ENCODE assay signal across 9 mouse cellular contexts in the genomic region with DNA sequence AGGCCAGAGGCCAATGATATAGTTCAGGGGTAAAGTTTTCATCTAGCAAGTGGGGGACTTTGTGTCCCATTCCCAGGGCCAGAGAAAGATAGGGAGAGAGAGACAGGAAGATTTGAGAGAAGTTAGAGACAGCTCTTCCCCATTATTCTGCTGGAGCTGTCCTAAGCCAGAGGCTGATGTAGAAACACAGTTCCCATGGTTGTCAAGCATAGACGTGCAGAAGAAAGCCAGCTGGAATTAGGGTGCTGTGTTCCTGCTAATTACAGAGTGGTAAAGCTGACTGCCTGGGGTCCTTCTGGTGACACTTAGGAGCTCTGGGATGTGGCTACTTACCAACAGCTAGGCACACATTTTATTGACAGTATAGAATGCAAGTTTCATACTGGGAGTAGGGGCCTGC. TPM values are rescaled to one million over a fixed set of nuclear protein-coding genes. Genes with fewer than 3 reads are reported as not detected.
DNase-seq lines count a peak whose midpoint lies in the region; ATAC-seq and TF ChIP-seq lines count a peak whose summit lies in the region.
"Had no signal": no experiment of that assay in that cellular context is flagged by ENCODE, and none has a peak within 500 bp of the region (broad histone marks: within the 10 kb centered on the region; RNA-seq: fewer than 3 reads in every experiment).

No protein-coding gene starts in this region.

- TF ChIP-seq CTCF in hindbrain, postnatal 0 days (IDR thresholded peaks at IDR 0.05; ENCODE audit: low read depth) = no peak
- TF ChIP-seq CTCF in MEL (IDR thresholded peaks at IDR 0.05 in 2 of 3, conservative IDR thresholded peaks at IDR 0.05 in 1 of 3; ENCODE audit: control insufficient read depth in 1 of 3, insufficient read depth in 1 of 3, low read depth in 2 of 3, low read length in 3 of 3, poor library complexity in 1 of 3, severe bottlenecking in 1 of 3) = no peak

- H3K27ac ChIP-seq in hindbrain, embryonic 12.5 days = 0 out of 2 replicates have a peak overlapping the region, but pooled peaks have one; percentile 9
- H3K27ac ChIP-seq in hindbrain, postnatal 0 days = no peak overlapping the region
- H3K27ac ChIP-seq in MEL (ENCODE audit: control insufficient read depth, low read depth, low read length) = peak overlapping the region; percentile 96
- H3K27ac ChIP-seq in embryonic facial prominence, embryonic 13.5 days = peak overlapping the region; percentile 63
- H3K27ac ChIP-seq in limb, embryonic 12.5 days = peak overlapping the region; percentile 30; the same call in 1 of the 2 replicates
- H3K27ac ChIP-seq: liver, embryonic 13.5 days had no signal

- no peaks in the 10 kb centered on the region for H3K27me3 ChIP-seq in hindbrain, embryonic 12.5 days
- no peaks in the 10 kb centered on the region for H3K27me3 ChIP-seq in hindbrain, postnatal 0 days (ENCODE audit: insufficient read depth, low read length)
- no peaks in the 10 kb centered on the region for H3K27me3 ChIP-seq in MEL (ENCODE audit: control insufficient read depth in 1 of 2, insufficient read depth in 2 of 2, low read length in 2 of 2)
- no peaks in the 10 kb centered on the region for H3K27me3 ChIP-seq in embryonic facial prominence, embryonic 13.5 days
- H3K27me3 ChIP-seq in limb, embryonic 12.5 days = no peaks in the 10 kb centered on the region
- H3K27me3 ChIP-seq: liver, embryonic 13.5 days had no signal

- peaks cover 71% of the 10 kb centered on the region for H3K4me1 ChIP-seq in hindbrain, embryonic 12.5 days
- H3K4me1 ChIP-seq in hindbrain, postnatal 0 days (ENCODE audit: insufficient read depth, low read length) = peaks cover 24% of the 10 kb centered on the region; the same call in 1 of the 2 replicates
- H3K4me1 ChIP-seq in MEL (ENCODE audit: control insufficient read depth in 1 of 2, insufficient read depth in 2 of 2, low read length in 2 of 2) = peaks cover 24 to 39% of the 10 kb centered on the region in 2 experiments
- H3K4me1 ChIP-seq in embryonic facial prominence, embryonic 13.5 days = peaks cover 69% of the 10 kb centered on the region
- peaks cover 64% of the 10 kb centered on the region for H3K4me1 ChIP-seq in limb, embryonic 12.5 days (replicated peaks)

- no peak overlapping the region for H3K9ac ChIP-seq in hindbrain, embryonic 12.5 days
- no peak overlapping the region for H3K9ac ChIP-seq in hindbrain, postnatal 0 days (replicated peaks; ENCODE audit: low read length)
- peak overlapping the region; percentile 20 for H3K9ac ChIP-seq in MEL (ENCODE audit: control insufficient read depth, low read depth, low read length, poor library complexity, severe bottlenecking)
- H3K9ac ChIP-seq in embryonic facial prominence, embryonic 13.5 days = no peak overlapping the region
- H3K9ac ChIP-seq in limb, embryonic 12.5 days (replicated peaks) = no peak overlapping the region
- H3K9ac ChIP-seq: liver, embryonic 13.5 days had no signal

- 31% methylated on average over 1 of the region's 1 CpGs for WGBS in hindbrain, embryonic 12.5 days
- WGBS in hindbrain, postnatal 0 days = 26% methylated on average over 1 of the region's 1 CpGs
- 26% methylated on average over 1 of the region's 1 CpGs for WGBS in embryonic facial prominence, embryonic 13.5 days
- WGBS in limb, embryonic 12.5 days = 14% methylated on average over 1 of the region's 1 CpGs

- no peaks in the 10 kb centered on the region for H3K9me3 ChIP-seq in hindbrain, embryonic 12.5 days (replicated peaks)
- H3K9me3 ChIP-seq in hindbrain, postnatal 0 days (ENCODE audit: low read length) = no peaks in the 10 kb centered on the region
- no peaks in the 10 kb centered on the region for H3K9me3 ChIP-seq in MEL (replicated peaks; ENCODE audit: insufficient read depth, low read length)
- H3K9me3 ChIP-seq in embryonic facial prominence, embryonic 13.5 days = no peaks in the 10 kb centered on the region
- no peaks in the 10 kb centered on the region for H3K9me3 ChIP-seq in limb, embryonic 12.5 days
- H3K9me3 ChIP-seq: liver, embryonic 13.5 days had no signal

- no peak for TF ChIP-seq EP300 in MEL (IDR thresholded peaks at IDR 0.05; ENCODE audit: low read depth in 1 of 2, low read length in 2 of 2)

- no peak for ATAC-seq in hindbrain, embryonic 12.5 days (ENCODE audit: low FRiP score)
- no peak for ATAC-seq in hindbrain, postnatal 0 days
- no peak for ATAC-seq in embryonic facial prominence, embryonic 13.5 days (ENCODE audit: insufficient number of reproducible peaks, insufficient read depth, low FRiP score, low TSS enrichment, low read depth)
- ATAC-seq in limb, embryonic 12.5 days (ENCODE audit: insufficient number of reproducible peaks, insufficient read depth, low FRiP score, low TSS enrichment, low read depth) = no peak
- no peak for ATAC-seq in frontal cortex, adult (ENCODE audit: low TSS enrichment)

- no peak overlapping the region for H3K4me2 ChIP-seq in hindbrain, embryonic 12.5 days (replicated peaks)
- no peak overlapping the region for H3K4me2 ChIP-seq in hindbrain, postnatal 0 days (ENCODE audit: low read depth, low read length)
- no peak overlapping the region for H3K4me2 ChIP-seq in embryonic facial prominence, embryonic 13.5 days
- no peak overlapping the region for H3K4me2 ChIP-seq in limb, embryonic 12.5 days
- H3K4me2 ChIP-seq: liver, embryonic 13.5 days had no signal

- DNase-seq in hindbrain, postnatal 0 days (ENCODE audit: low spot score) = no peak
- DNase-seq in MEL (ENCODE audit: low read depth, low spot score) = no peak
- DNase-seq in right cerebral cortex, adult 18-20 months = no peak
- DNase-seq: cerebellum, postnatal 36 days had no signal

- H3K4me3 ChIP-seq in hindbrain, embryonic 12.5 days = no peak overlapping the region
- H3K4me3 ChIP-seq in hindbrain, postnatal 0 days (ENCODE audit: low read length) = no peak overlapping the region
- H3K4me3 ChIP-seq in MEL (ENCODE audit: control insufficient read depth in 1 of 2, insufficient read depth in 1 of 2, low read depth in 2 of 2, low read length in 2 of 2) = peak overlapping the region in 1 of 2 experiments; percentile 17; a peak in 1 of 4 replicates
- no peak overlapping the region for H3K4me3 ChIP-seq in embryonic facial prominence, embryonic 13.5 days
- no peak overlapping the region for H3K4me3 ChIP-seq in limb, embryonic 12.5 days (replicated peaks)
- H3K4me3 ChIP-seq: liver, embryonic 13.5 days had no signal

- H3K79me2 ChIP-seq in MEL (ENCODE audit: control insufficient read depth, insufficient read depth, low read length, poor library complexity) = no peaks in the 10 kb centered on the region; the same call in 1 of the 2 replicates

- TF ChIP-seq RAD21 in MEL (IDR thresholded peaks at IDR 0.05; ENCODE audit: low read depth, low read length) = no peak

- TF ChIP-seq POLR2A in MEL (IDR thresholded peaks at IDR 0.05; ENCODE audit: control insufficient read depth in 1 of 2, insufficient read depth in 1 of 2, low read depth in 1 of 2, low read length in 2 of 2, poor library complexity in 1 of 2) = no peak

- H3K36me3 ChIP-seq in hindbrain, embryonic 12.5 days = 0 out of 2 replicates have a peak, but pooled peaks cover 4% of the 10 kb centered on the region
- H3K36me3 ChIP-seq in hindbrain, postnatal 0 days (ENCODE audit: insufficient read depth, low read length) = no peaks in the 10 kb centered on the region; the same call in 1 of the 2 replicates
- peaks cover 0 to 31% of the 10 kb centered on the region in 2 experiments; a peak in 2 of 4 replicates for H3K36me3 ChIP-seq in MEL (ENCODE audit: control insufficient read depth in 1 of 2, insufficient read depth in 2 of 2, low read length in 2 of 2)
- 0 out of 2 replicates have a peak, but pooled peaks cover 5% of the 10 kb centered on the region for H3K36me3 ChIP-seq in embryonic facial prominence, embryonic 13.5 days
- no peaks in the 10 kb centered on the region for H3K36me3 ChIP-seq in limb, embryonic 12.5 days
- H3K36me3 ChIP-seq: liver, embryonic 13.5 days had no signal

TF ChIP-seq in MEL, 35 proteins besides CTCF, POLR2A, EP300 and RAD21:
- no peak for TF ChIP-seq KAT2A (conservative IDR thresholded peaks at IDR 0.05; ENCODE audit: low read depth, low read length)
- TF ChIP-seq NRF1 (IDR thresholded peaks at IDR 0.05; ENCODE audit: insufficient read depth, low read depth, low read length, poor library complexity, severe bottlenecking) = no peak
- no peak for TF ChIP-seq MAX (IDR thresholded peaks at IDR 0.05; ENCODE audit: low read length)
- TF ChIP-seq CHD2 (IDR thresholded peaks at IDR 0.05; ENCODE audit: low read length) = no peak
- no peak for TF ChIP-seq NELFE (IDR thresholded peaks at IDR 0.05; ENCODE audit: low read depth, low read length)
- no peak for TF ChIP-seq SIN3A (IDR thresholded peaks at IDR 0.05; ENCODE audit: low read length)
- TF ChIP-seq MYC (IDR thresholded peaks at IDR 0.05; ENCODE audit: low read depth, low read length) = no peak
- no peak for TF ChIP-seq MXI1 (IDR thresholded peaks at IDR 0.05; ENCODE audit: low read depth, low read length)
- TF ChIP-seq ZMIZ1 (IDR thresholded peaks at IDR 0.05; ENCODE audit: low read depth, low read length) = no peak
- TF ChIP-seq GATA1 (IDR thresholded peaks at IDR 0.05; ENCODE audit: low read depth, low read length) = no peak
- no peak for TF ChIP-seq E2F4 (IDR thresholded peaks at IDR 0.05; ENCODE audit: borderline replicate concordance, low read depth, low read length)
- TF ChIP-seq TBP (IDR thresholded peaks at IDR 0.05; ENCODE audit: low read depth, low read length) = no peak
- TF ChIP-seq GABPA (IDR thresholded peaks at IDR 0.05; ENCODE audit: low read depth, low read length) = no peak
- TF ChIP-seq SMC3 (IDR thresholded peaks at IDR 0.05; ENCODE audit: low read depth, low read length) = no peak
- TF ChIP-seq USF2 (IDR thresholded peaks at IDR 0.05; ENCODE audit: borderline replicate concordance in 1 of 2, insufficient read depth in 1 of 2, low read depth in 1 of 2, low read length in 2 of 2) = no peak

RNA-seq across cellular contexts. Expression of a gene that starts 37.4 kb away (rescaled TPM):
- 98.7 and 106 TPM in 2 replicates for polyA plus RNA-seq in hindbrain, embryonic 12.5 days (2016; fragmentation: Nextera tagmentation; extraction: Ambion mirVana)
- 104 and 116 TPM in 2 replicates for total RNA-seq in hindbrain, postnatal 0 days (2014; rRNA removed)
- 55.7 and 56.4 TPM in 2 replicates for polyA plus RNA-seq in hindbrain, postnatal 0 days (2015; fragmentation: Nextera tagmentation; extraction: Ambion mirVana)
- 25.3 and 27.7 TPM in 2 replicates for total RNA-seq in MEL (2012; rRNA removed)
- polyA plus RNA-seq in MEL (2012; ENCODE audit: insufficient read depth in 1 of 2, insufficient read length in 2 of 2, low read depth in 1 of 2, low replicate concordance in 2 of 2, missing spikeins in 1 of 2) = 10 to 100 TPM in 1 of 2 experiments, not detected in 1; 39.0 TPM
- 108 and 119 TPM in 2 replicates for polyA plus RNA-seq in embryonic facial prominence, embryonic 13.5 days (2015; fragmentation: Nextera tagmentation; extraction: Ambion mirVana)
- 119 and 120 TPM in 2 replicates for polyA plus RNA-seq in limb, embryonic 12.5 days (2016; fragmentation: Nextera tagmentation; extraction: Ambion mirVana)
